Mouse (Mus musculus): Measurements from ENCODE around the gene Baiap2. TPM values are rescaled to one million over a fixed set of nuclear protein-coding genes. Genes with fewer than 3 reads are reported as not detected.

Baiap2 gene
- total RNA-seq, 1 experiment from 2014 or later: 10.6 TPM

DNA sequence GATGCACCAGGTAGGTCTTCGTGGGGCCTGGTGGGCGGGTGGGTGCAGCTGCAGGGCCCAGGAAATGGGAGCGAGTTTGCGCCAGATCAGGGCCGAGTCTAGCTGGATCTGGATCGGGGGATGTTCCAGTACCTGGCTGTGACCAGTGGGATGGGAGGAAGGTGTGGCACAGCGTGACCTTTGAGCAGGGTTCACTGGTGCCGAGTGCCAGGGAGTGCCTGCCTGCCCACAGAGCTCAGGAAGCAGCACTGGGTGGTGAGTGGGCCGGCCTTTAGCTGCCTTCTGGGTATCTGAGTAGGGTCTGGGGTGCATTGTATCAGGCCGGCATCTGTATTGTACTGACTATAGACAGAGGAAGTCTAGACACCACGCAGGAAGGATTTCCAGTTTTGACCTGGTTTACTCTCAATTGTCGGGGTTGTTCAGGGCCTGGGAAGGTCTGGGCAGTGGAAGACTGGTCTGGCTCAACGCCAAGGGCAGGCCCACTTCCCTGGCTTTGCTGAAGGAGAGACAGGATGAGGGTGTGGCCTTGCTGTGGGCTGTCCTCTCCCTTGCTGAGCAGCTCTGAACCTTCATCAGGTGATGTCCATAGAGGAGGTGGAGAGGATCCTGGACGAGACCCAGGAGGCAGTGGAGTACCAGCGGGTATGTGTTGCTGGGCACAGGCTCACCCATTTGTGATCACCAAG is 26.3 kb upstream of the Baiap2 start:
- no peak for ATAC-seq (replicated peaks in 1 of 2; ENCODE audit: insufficient read depth in 1 of 2, low FRiP score in 2 of 2, low TSS enrichment in 1 of 2, low read depth in 1 of 2, poor library complexity in 2 of 2, severe bottlenecking in 2 of 2)

DNA sequence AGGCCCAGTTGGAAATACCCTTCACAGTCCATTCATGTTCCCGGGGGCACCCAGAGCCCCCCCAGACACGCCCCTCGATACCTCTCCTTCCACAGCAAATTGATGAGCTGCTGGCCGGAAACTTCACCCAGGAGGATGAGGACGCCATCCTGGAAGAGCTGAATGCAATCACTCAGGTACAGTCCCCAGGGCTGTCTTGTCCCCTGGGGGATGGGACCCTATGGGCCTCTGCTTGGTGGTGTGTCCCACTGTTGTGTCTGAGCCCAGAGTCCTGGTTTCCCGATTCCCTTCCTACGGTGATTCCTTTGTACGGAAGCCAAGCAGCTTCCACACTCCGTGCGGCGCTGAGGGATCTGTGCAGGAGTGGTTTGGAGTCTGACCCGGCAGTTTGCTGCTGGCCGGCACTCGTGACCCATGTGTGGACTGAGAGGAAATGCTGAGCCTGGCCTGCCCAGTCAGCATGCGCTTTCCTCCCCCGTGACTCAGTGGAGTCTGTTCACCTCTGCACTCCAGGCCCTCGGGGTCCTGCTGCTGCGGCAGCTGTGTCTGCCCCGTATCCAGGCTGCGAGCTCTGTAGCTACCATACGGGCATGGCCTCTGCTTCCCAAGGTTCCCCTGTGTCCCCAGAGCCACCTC is 25.6 kb upstream of the Baiap2 start:
- ATAC-seq (replicated peaks in 1 of 2; ENCODE audit: insufficient read depth in 1 of 2, low FRiP score in 2 of 2, low TSS enrichment in 1 of 2, low read depth in 1 of 2, poor library complexity in 2 of 2, severe bottlenecking in 2 of 2): no peak

DNA sequence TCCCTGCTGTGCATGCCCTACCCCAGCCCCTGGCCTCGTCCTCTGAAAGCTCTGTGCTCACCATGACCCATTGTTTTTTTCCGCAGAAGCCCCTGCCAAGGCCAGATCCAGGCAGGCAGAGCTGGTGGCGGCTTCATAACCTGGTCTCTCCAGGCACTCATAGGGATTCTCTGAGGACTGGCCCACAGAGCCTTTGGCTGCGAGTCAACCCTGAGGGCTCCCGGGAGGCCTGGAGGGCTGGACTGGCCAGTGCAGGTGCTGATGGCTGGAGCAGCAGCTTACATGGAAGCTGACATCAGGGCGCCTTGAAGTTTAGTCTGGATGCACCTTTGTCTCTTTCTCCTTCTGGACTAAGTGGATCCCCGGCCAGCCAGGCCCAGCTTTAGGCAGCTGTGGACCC is 24.0 kb upstream of the Baiap2 start:
- ATAC-seq (replicated peaks in 1 of 2; ENCODE audit: insufficient read depth in 1 of 2, low FRiP score in 2 of 2, low TSS enrichment in 1 of 2, low read depth in 1 of 2, poor library complexity in 2 of 2, severe bottlenecking in 2 of 2): no peak

DNA sequence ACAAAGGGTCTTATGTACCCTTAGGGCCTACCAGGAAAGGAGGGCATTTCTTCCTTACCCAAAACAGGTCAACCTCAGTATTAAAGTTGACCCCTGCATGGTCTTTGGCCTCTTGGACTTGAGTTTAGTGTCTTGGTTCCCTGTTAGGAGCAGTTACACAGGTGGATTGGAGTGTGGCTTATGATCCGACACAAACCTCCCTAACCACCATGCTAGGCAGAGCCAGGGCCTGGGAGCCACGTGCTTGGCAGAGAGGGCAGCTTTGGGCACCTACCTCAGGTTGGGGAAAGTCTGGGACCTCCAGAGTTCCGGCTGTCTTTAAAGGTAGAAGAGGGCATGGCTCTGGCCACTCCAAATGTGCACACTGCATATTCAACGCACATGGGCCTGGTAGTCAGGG is 23.1 kb upstream of the Baiap2 start:
- no peak for ATAC-seq (replicated peaks in 1 of 2; ENCODE audit: insufficient read depth in 1 of 2, low FRiP score in 2 of 2, low TSS enrichment in 1 of 2, low read depth in 1 of 2, poor library complexity in 2 of 2, severe bottlenecking in 2 of 2)

DNA sequence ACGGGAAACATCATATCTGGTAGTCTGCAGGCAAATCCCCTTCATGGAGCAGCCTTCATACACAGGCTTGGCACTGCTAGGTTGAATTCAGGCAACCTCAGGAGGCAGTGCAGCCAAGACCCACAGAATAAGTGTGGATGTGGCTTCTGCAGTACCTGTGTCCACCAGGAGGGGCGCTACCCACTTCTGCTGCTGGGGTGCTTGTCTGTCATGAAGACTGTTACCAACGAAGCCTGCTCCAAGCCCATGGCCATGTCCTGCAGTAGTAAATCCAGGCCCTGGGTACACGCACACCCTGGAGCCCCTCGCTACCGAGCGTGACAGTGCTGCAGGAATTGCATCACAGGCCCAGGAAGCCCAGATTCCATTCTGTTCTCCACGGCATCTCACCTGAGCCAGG is 22.7 kb upstream of the Baiap2 start:
- peak; percentile 60 to 63 for ATAC-seq (replicated peaks in 1 of 2; ENCODE audit: insufficient read depth in 1 of 2, low FRiP score in 2 of 2, low TSS enrichment in 1 of 2, low read depth in 1 of 2, poor library complexity in 2 of 2, severe bottlenecking in 2 of 2)

DNA sequence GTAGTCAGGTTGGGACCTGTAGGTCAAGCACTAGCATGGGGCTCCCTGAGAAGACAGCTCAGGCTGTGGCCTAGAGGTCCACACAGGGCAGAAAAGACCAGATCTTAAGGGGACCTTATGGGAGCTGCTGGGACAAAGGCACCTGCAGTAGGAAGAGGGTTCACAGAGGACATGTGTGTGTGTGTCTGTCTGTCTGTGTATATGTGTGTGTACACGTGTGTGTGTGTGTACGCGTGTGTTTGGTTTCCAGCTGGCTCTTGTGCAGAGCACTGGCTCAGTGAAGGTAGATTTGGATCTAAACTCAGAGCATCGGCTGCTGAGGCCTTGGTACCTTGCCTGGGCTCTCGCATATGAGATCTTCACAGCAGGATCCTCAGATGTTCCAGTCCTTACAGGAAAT is 21.9 kb upstream of the Baiap2 start:
- ATAC-seq (replicated peaks in 1 of 2; ENCODE audit: insufficient read depth in 1 of 2, low FRiP score in 2 of 2, low TSS enrichment in 1 of 2, low read depth in 1 of 2, poor library complexity in 2 of 2, severe bottlenecking in 2 of 2): no peak

DNA sequence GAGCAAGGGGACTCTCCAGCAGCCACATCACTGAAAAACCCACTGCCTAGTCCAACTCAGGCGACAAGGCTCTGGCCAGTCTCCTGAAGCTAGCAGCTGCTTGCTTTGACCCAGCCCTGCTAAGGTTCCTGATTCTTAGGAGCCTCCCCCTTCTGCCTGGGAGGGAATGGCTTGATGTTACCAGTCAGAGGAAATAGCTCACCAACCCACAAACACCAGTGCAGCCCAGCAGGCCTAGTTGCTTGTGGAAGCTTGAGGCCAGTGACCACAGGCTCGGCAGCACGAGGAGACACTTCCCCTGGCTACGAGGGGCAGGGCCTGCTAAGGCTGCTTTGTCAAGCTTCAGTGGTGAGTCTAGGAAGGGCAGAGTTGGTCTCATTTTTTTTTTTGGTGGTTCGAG is 17.4 kb upstream of the Baiap2 start:
- ATAC-seq (replicated peaks in 1 of 2; ENCODE audit: insufficient read depth in 1 of 2, low FRiP score in 2 of 2, low TSS enrichment in 1 of 2, low read depth in 1 of 2, poor library complexity in 2 of 2, severe bottlenecking in 2 of 2): peak; percentile 86 to 95

DNA sequence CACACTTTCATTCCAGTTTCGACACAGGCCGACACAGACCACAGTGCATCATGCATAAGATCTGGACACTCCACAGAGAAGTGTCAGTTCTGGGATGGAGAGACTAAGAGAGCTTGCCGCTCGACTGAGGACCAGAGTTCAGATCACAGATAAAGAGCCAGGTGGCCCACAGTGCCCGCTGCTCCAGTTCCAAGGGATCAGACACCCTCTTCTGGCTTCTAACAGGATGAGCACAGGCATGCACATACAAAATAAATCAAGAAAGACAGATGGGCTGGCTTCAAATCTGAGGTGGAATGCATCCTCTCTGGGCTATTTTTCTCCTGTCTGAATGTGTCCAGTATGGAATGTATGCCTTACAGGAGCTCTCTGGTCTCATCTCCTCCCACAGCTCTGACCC is 15.8 kb upstream of the Baiap2 start:
- no peak for ATAC-seq (replicated peaks in 1 of 2; ENCODE audit: insufficient read depth in 1 of 2, low FRiP score in 2 of 2, low TSS enrichment in 1 of 2, low read depth in 1 of 2, poor library complexity in 2 of 2, severe bottlenecking in 2 of 2)

DNA sequence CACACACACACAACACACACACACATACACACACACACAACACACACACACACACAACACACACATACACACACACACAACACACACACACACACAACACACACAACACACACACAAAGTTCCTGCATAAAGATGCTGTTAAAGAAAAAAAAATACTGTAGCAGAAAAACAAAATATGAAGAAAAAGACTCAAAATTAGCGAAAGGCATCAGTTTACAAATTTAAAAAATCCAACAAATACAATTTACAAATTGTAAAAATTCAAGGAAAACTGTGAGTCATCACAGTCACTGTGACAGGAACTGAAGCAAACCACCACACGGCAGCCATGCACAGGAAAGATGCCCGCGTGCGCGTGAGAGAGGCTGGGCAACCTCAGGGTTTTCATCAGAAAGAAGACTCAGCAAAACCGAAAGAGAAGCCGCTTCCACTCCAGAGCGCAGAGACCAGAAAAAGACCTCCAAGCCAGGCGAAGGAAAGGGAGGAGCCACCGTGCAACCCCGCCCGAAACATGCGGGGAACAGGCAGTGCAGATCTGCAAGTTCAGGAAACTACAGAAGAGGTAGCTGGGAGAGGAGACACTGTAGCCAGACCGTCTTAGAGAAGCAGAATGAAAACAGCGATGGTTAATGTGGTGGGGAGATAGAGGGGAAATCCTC is 14.4 kb upstream of the Baiap2 start:
- peak; percentile 69 to 73 for ATAC-seq (replicated peaks in 1 of 2; ENCODE audit: insufficient read depth in 1 of 2, low FRiP score in 2 of 2, low TSS enrichment in 1 of 2, low read depth in 1 of 2, poor library complexity in 2 of 2, severe bottlenecking in 2 of 2)

DNA sequence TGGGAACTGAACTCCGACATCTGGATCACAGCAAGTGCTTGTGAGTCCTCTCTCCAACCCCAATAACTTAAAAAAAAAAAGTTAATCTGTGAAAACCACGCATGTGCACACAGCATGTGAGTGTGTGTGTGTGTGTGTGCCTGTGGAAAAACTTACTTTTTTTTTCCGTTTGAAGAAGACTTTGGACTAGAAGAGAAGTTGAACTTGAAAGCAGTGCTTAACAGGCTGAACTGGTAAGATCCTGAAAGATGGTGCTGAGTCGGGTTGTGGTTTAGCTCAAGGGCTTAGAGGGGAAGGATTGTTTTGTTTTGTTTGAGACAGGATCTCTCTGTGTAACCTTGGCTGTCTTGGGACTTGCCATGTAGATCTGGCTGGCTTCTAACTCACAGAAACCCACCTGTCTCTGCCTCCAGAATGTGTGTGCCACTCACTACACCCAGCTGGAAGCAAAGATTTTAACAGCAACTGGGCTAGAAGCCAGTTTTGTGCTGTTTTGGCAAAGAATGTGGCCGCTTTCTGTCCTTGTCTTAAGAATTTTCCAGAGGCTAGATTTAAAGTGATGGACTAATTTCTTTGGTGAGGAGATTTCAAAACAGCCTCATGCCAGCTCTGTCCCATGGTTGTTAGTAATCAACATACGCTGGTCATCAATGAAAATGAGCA is 12.8 kb upstream of the Baiap2 start:
- ATAC-seq (replicated peaks in 1 of 2; ENCODE audit: insufficient read depth in 1 of 2, low FRiP score in 2 of 2, low TSS enrichment in 1 of 2, low read depth in 1 of 2, poor library complexity in 2 of 2, severe bottlenecking in 2 of 2): no peak

DNA sequence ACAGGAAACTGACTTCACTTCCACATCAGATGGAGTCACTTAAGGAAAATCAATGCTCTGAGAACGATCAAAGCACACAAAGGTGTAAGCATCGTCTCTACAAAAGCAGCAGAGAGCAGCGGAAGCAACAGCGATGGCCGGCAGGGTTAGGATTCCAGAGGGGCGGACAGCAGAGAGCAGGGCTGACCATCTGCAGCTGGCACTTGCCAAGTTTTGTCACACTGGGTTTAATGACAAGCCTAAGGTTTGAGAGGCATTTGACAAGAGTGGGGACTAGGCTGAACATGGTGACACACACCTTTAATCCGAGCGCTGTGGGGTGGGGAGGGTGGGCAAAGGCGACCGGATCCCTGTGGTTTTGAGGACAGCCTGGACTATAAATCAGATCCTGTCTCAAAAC is 10.8 kb upstream of the Baiap2 start:
- ATAC-seq (replicated peaks in 1 of 2; ENCODE audit: insufficient read depth in 1 of 2, low FRiP score in 2 of 2, low TSS enrichment in 1 of 2, low read depth in 1 of 2, poor library complexity in 2 of 2, severe bottlenecking in 2 of 2): no peak

DNA sequence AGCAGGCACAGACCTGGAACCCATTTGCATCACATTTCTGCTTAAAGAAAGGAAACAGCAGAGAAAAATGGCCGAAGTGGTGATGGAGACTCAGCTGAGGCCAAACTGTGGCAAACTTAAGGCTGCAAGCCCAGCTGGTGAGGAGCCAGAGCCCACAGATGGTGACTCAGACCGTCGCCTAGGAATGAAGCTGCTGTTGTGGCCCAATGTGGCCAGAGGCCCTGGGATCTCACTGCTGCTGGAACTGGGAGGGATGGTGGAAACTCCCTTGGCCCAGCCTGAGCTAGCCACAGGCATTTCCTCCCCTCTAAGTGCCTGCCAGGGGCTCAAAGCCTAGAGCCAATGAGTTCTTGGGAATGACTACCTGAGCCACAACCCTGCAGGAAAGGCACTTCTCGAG is 9.4 kb upstream of the Baiap2 start:
- ATAC-seq (replicated peaks in 1 of 2; ENCODE audit: insufficient read depth in 1 of 2, low FRiP score in 2 of 2, low TSS enrichment in 1 of 2, low read depth in 1 of 2, poor library complexity in 2 of 2, severe bottlenecking in 2 of 2): peak; percentile 23 to 38; a peak in 2 of 4 replicates

DNA sequence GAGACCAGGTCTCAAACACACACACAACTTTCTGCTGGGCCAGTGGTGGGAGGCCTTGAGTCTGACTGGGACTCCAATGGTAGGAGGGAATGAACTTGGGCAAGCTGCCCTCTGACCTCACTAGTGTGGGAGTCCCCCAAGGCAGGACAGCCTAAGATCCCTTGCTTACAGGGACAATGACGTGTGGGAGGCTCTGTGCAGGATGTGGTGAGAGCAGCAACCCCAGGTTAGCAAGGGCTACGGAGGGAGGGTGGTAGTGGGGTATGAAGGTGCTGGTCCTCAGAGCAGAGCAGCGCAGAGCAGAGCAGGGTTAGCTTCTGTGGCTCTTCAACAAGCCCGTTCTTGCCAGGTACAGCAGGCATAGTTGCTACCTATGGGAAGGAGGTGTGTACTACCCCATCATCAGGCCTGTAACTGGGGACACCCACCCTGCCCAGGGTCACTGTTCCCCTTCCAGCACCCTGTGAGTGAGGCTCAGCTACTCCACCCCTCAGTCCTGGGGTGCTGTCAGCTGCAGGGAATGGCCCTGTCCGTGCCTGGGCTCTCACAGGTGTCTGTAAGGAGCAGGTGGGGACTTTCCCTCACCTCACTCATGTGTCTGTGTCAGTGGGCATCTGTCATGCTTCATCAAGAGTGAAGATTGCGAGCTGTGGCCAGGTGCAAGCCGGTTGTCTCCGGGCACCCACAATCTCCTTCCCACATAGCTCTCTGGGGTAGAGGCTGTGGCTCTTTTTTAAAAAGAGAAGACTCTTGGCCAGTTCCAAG is 8.6 kb upstream of the Baiap2 start:
- peak; percentile 12 to 35; a peak in 2 of 4 replicates for ATAC-seq (replicated peaks in 1 of 2; ENCODE audit: insufficient read depth in 1 of 2, low FRiP score in 2 of 2, low TSS enrichment in 1 of 2, low read depth in 1 of 2, poor library complexity in 2 of 2, severe bottlenecking in 2 of 2)

DNA sequence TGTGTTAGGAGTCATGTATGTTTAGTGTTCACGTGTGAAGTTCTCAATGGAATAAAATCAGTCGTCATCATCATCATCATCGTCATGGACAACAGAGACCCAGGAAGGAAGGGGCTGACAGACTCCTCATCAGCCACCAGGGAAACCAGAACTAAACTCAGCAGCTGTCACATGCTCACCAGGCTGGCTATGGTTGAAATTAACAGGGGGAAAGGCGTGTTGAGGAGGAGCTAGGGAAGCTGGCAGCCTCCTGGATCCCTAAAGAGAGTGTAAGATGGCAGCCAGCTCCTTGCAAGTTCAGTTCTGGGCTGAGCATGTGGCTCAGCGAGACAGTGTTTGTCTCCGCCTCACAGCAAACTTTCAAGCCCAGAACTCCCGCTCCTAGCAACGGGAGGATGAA is 7.8 kb upstream of the Baiap2 start:
- no peak for ATAC-seq (replicated peaks in 1 of 2; ENCODE audit: insufficient read depth in 1 of 2, low FRiP score in 2 of 2, low TSS enrichment in 1 of 2, low read depth in 1 of 2, poor library complexity in 2 of 2, severe bottlenecking in 2 of 2)

DNA sequence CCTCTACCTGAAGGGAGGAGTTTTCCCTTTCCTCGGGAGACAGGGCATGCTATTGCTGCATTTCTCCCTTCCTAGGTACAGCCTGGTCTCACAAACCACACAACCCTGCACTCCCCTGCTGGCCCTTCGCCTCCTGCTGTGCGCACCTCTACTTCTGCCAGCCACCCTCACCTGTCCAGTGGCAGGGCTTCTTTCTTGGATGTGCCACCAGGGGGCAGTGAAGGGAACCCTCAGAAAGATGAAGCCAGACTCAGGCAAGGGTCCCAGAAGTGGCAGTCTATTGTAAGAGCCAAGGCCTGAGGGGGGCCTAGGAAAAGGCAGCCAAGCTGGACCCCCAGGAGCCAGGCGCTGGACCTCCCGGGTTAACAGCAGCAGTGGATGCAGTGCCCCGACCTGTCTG is 7.1 kb upstream of the Baiap2 start:
- ATAC-seq (replicated peaks in 1 of 2; ENCODE audit: insufficient read depth in 1 of 2, low FRiP score in 2 of 2, low TSS enrichment in 1 of 2, low read depth in 1 of 2, poor library complexity in 2 of 2, severe bottlenecking in 2 of 2): no peak

DNA sequence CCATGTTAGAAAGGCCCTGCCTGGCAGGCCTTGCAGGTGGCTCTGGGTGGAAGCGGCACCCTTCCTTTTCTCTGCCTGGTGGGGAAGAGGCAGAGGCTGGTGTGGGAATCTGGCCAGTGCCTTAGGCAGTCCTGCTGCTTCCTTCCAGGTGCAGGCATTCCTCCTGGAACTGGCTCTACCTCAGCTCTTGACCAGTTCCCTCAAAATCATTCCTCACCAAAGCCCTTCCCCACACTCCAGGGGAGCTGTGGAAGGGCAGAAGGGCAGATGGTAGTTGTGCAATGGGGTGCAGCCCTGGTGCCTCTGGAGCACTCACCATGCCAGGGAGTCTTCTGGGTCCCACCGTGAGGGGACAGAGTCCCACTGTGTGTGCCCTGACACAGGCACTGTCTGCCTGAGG is 6.1 kb upstream of the Baiap2 start:
- ATAC-seq (replicated peaks in 1 of 2; ENCODE audit: insufficient read depth in 1 of 2, low FRiP score in 2 of 2, low TSS enrichment in 1 of 2, low read depth in 1 of 2, poor library complexity in 2 of 2, severe bottlenecking in 2 of 2): no peak

DNA sequence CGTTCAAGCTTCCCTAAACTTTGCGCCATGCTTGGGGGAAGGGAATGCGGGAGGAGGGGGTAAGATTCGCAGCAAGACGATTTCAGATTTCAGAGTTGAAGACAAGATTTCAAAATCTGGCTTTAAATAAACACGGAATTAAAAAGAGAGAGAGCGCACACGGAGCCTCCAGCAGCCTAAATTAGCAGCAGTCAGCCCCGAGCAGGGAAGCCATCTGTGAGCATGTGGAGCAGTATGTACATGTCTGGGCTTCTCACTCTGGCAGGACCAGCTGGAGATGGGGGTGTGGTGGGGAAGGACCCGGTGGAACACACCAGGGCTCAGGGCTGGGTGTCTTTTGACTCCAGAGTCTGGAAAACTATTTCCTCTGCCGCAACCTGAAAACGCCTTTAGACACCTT is 5.3 kb upstream of the Baiap2 start:
- no peak for ATAC-seq (replicated peaks in 1 of 2; ENCODE audit: insufficient read depth in 1 of 2, low FRiP score in 2 of 2, low TSS enrichment in 1 of 2, low read depth in 1 of 2, poor library complexity in 2 of 2, severe bottlenecking in 2 of 2)

All from hematopoietic stem cell, adult 5-6 weeks (primary cell).